Mouse (Mus musculus): ENCODE results near the gene Dolk.
A peak's percentile ranks its signal among the peaks of the same experiment; 100 is the strongest.

Dolk gene

GRCm38 (mm10) chr2:30267466-30267865 is 18.7 kb downstream of the Dolk start:
- DNase-seq (ENCODE audit: low read depth): no peak

GRCm38 (mm10) chr2:30266392-30266941 is 19.7 kb downstream of the Dolk start:
- peak; percentile 57 for DNase-seq (ENCODE audit: low read depth)

GRCm38 (mm10) chr2:30265767-30266253 is 20.3 kb downstream of the Dolk start, which contains the start of gene Phyhd1:
TSS of gene Phyhd1 (plus strand) at chr2:30266203.
- no peak for DNase-seq (ENCODE audit: low read depth)

- DNase-seq (ENCODE audit: low read depth): no peak
Measured at GRCm38 (mm10) chr2:30264671-30265519, 21.2 kb downstream of the Dolk start.

GRCm38 (mm10) chr2:30263811-30264210 is 22.3 kb downstream of the Dolk start:
- DNase-seq (ENCODE audit: low read depth): no peak

GRCm38 (mm10) chr2:30262840-30263441 is 23.2 kb downstream of the Dolk start:
- no peak for DNase-seq (ENCODE audit: low read depth)

GRCm38 (mm10) chr2:30261921-30262839 is 24.0 kb downstream of the Dolk start:
- no peak for DNase-seq (ENCODE audit: low read depth)

- peak; percentile 59 for DNase-seq (ENCODE audit: low read depth)
Measured at GRCm38 (mm10) chr2:30261064-30261736, 24.9 kb downstream of the Dolk start.

GRCm38 (mm10) chr2:30259131-30260064 is 26.7 kb downstream of the Dolk start:
- no peak for DNase-seq (ENCODE audit: low read depth)

- DNase-seq (ENCODE audit: low read depth): peak; percentile 62
Measured at GRCm38 (mm10) chr2:30258600-30258999, 27.5 kb downstream of the Dolk start.

- DNase-seq (ENCODE audit: low read depth): peak; percentile 77
Measured at GRCm38 (mm10) chr2:30257699-30258460, 28.3 kb downstream of the Dolk start.

GRCm38 (mm10) chr2:30256616-30257350 is 29.4 kb downstream of the Dolk start:
- DNase-seq (ENCODE audit: low read depth): no peak

GRCm38 (mm10) chr2:30255631-30256395 is 30.3 kb downstream of the Dolk start:
- DNase-seq (ENCODE audit: low read depth): no peak

- no peak for DNase-seq (ENCODE audit: low read depth)
Measured at GRCm38 (mm10) chr2:30253809-30254208, 32.3 kb downstream of the Dolk start.

GRCm38 (mm10) chr2:30252521-30252920 is 33.6 kb downstream of the Dolk start:
- no peak for DNase-seq (ENCODE audit: low read depth)

- peak; percentile 88 for DNase-seq (ENCODE audit: low read depth)
Measured at GRCm38 (mm10) chr2:30251417-30252104, 34.6 kb downstream of the Dolk start.
